Mouse (Mus musculus): ENCODE measurements around the gene Gm16427. TPM values are rescaled to one million over a fixed set of nuclear protein-coding genes. Genes with fewer than 3 reads are reported as not detected.
"Not testable (repeated sequence)": the region's sequence is repeated elsewhere in the genome, so short reads cannot be mapped to it uniquely, and the experiment has no call there.

The Gm16427 gene
- polyA plus RNA-seq (2015; fragmentation: Nextera tagmentation; extraction: Ambion mirVana) = not detected in 2 replicates

DNA sequence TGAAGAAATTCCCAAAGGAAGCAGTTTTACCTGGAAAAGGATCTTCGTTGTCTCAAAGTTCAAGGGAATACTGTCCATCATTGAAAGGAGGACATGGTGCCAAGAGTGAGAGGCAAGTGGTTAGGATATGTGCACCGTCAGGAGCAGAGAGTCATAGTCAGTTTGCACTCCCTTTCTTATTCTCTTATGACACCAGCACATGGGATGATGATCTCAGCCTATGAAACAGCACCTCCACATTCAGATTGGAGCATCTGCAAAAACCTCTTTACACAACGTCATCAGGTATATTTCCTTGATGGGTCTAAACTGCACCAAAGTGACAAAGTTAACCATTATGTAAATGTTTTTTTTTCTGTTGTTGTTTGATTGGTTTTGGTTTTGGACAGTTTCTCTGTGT is at the start of gene Gm16427:
Gm16427 (minus strand) TSS at position 101 of the 400 bp plus-strand sequence.
- not testable (repeated sequence) for H3K4me3 ChIP-seq (ENCODE audit: low read length); H3K36me3 ChIP-seq (ENCODE audit: control insufficient read depth, insufficient read depth, low read length); H3K4me2 ChIP-seq (ENCODE audit: low read depth, low read length); H3K9ac ChIP-seq (ENCODE audit: low read depth, low read length); H3K27ac ChIP-seq (ENCODE audit: low read length); H3K4me1 ChIP-seq (ENCODE audit: control insufficient read depth, insufficient read depth, low read length); H3K27me3 ChIP-seq (replicated peaks; ENCODE audit: control insufficient read depth, insufficient read depth, low read length); ATAC-seq; H3K9me3 ChIP-seq (ENCODE audit: control insufficient read depth, low read length)
- 63% methylated on average over 2 of the region's 3 CpGs for WGBS

Other genes with a start within 250 kb of the Gm16427 start
- not detected in 2 replicates for gene C87414, start 131.4 kb upstream of the Gm16427 start, polyA plus RNA-seq (2015; fragmentation: Nextera tagmentation; extraction: Ambion mirVana)

Data from intestine, embryonic 16.5 days (tissue).